Mouse (Mus musculus) liver, postnatal 0 days (tissue): ENCODE data around the gene Il12rb1. TPM values are rescaled to one million over a fixed set of nuclear protein-coding genes. Genes with fewer than 3 reads are reported as not detected.

ENCODE experiments used
- ATAC-seq: fragments of 200-750 bp; cut with Nextera tagmentation; 2 replicates; pipeline ENCODE4 v1.8.0; 2017; ENCODE audit warnings: mild to moderate bottlenecking, moderate library complexity
- DNase-seq: peaks from one replicate; pipeline ENCODE4 v3.0.0-alpha.2; 2016
- H3K27ac ChIP-seq: fragments of 300-500 bp; sonication (generic); 2 replicates; pipeline ENCODE4 v1.5.1; 2014; ENCODE audit warnings: antibody characterized with exemption, moderate library complexity, mild to moderate bottlenecking, low read depth
- H3K27me3 ChIP-seq: fragments of 300-500 bp; sonication (generic); 2 replicates; pipeline ENCODE4 v1.6.1; 2014; ENCODE audit warnings: low read length, control low read depth, mixed read lengths; ENCODE audit not compliant: insufficient read depth
- H3K36me3 ChIP-seq: fragments of 300-500 bp; sonication (generic); replicated peaks from 2 replicates; pipeline ENCODE4 v1.6.1; 2014; ENCODE audit warnings: mild to moderate bottlenecking, control low read depth, low read length, moderate library complexity, mixed read lengths; ENCODE audit not compliant: insufficient read depth
- H3K4me1 ChIP-seq: fragments of 300-500 bp; sonication (generic); 2 replicates; pipeline ENCODE4 v1.6.1; 2014; ENCODE audit warnings: antibody characterized with exemption, mild to moderate bottlenecking, control low read depth; ENCODE audit not compliant: insufficient read depth
- H3K4me2 ChIP-seq: fragments of 300-500 bp; sonication (generic); 2 replicates; pipeline ENCODE4 v1.6.1; 2014; ENCODE audit warnings: low read depth, mild to moderate bottlenecking, low read length, moderate library complexity, mixed read lengths
- H3K4me3 ChIP-seq: fragments of 300-500 bp; sonication (generic); 2 replicates; pipeline ENCODE4 v1.5.1; 2014; ENCODE audit warnings: low read depth, low read length
- H3K9ac ChIP-seq: fragments of 300-500 bp; sonication (generic); replicated peaks from 2 replicates; pipeline ENCODE4 v1.6.1; 2014; ENCODE audit warnings: mild to moderate bottlenecking, moderate library complexity
- H3K9me3 ChIP-seq: fragments of 300-500 bp; sonication (generic); 2 replicates; pipeline ENCODE4 v1.6.1; 2016; ENCODE audit warnings: mild to moderate bottlenecking, control low read depth, low read length, mixed read lengths
- CTCF ChIP-seq: sonication (generic); IDR thresholded peaks from 2 replicates; pipeline ENCODE4 v1.5.1; 2016; ENCODE audit warnings: antibody characterized with exemption, low read depth
- EP300 ChIP-seq: IDR thresholded peaks from 2 replicates; pipeline ENCODE4 v1.6.1; 2016; ENCODE audit warnings: antibody characterized with exemption, low read depth, mild to moderate bottlenecking
- WGBS: fragments of 180-500 bp; shearing (Covaris S2); extraction: QIAGEN DNeasy Blood & Tissue Kit; methylation state at CpG from one replicate; pipeline ENCODE4 v1.1.7; 2014; ENCODE audit not compliant: insufficient replicate concordance; 5-methylcytosine and 5-hydroxymethylcytosine counted together
- polyA plus RNA-seq: library from polyadenylated mRNA; unstranded; fragments of >200 nt; fragmentation: Nextera tagmentation; extraction: Ambion mirVana; gene quantifications from 2 replicates; pipeline ENCODE4 v1.2.1, GENCODE M21; 2015

Il12rb1 gene
- polyA plus RNA-seq, 1 experiment from 2014 or later, result 0.25 TPM

DNA sequence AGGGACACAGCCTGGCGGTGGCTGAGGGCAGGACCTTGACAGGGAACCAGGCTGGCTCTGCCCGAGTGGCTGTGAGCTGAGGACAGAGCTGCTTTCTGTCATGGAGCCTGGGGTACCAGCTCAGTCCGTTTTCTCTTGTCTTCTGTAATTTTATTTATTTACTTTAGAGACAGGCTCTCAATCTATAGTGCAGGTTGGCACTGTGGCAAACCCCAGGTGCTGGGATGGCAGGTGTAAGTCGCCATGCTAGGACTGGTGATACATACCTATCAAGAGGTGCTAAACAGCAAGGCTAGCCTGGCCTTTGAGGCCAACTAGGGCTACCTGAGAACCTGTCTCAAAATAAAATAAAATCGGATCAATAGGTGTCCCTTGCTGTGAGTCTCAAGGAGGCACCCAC is 47.8 kb downstream of the Il12rb1 start:
- Histone ChIP-seq H3K27me3 (peaks cover 4% of the 10 kb centered on the region; the same call in 1 of the 2 replicates), H3K4me3 (no peak overlapping the region), H3K27ac (no peak overlapping the region), H3K9ac (no peak overlapping the region), H3K9me3 (no peaks in the 10 kb centered on the region), H3K4me1 (peaks cover 8% of the 10 kb centered on the region), H3K36me3 (no peaks in the 10 kb centered on the region), H3K4me2 (no peak overlapping the region)
- no peak for ATAC-seq
- 67% methylated on average over 5 of the region's 5 CpGs for WGBS
- no peak for DNase-seq
- TF ChIP-seq CTCF (no peak), EP300 (no peak)

DNA sequence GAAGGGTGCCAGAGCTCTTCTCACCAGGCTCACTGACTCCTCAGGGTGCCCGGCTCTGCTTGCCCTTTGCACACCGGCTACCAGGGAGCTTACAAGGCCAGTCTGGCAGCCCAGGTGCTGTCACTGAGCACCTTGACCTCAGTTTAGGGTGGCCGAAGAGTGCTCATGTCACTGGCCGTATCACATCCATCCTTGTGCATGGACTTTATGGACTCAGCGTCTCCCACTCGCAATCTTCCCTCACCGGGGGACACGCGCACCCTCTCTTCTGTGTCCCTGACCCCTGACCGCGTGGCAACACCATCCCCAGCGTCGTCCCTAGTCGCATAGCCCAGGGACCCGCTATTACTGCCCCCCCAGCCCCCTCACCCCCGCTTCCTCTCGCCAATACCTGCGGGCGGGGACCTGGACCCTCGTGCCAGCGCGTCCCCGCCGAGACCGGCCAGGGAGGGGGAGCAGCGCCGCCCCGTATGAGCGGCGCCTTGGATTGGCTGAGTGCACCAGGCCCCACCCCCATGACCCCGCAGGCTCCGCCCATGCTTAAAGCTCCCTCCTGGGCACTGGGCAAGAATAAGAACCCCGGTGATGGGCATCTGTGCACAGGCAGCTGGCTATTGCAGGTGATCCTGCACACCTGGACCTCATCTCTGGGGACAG is 48.4 kb downstream of the Il12rb1 start:
- peak overlapping the region; percentile 38 for H3K4me3 ChIP-seq
- DNase-seq (peak; percentile 80), ATAC-seq (peak; percentile 83)
- no peaks in the 10 kb centered on the region for H3K9me3 ChIP-seq
- no peak overlapping the region; the same call in 1 of the 2 replicates for H3K9ac ChIP-seq
- peaks cover 10% of the 10 kb centered on the region for H3K27me3 ChIP-seq
- no peak for TF ChIP-seq CTCF
- no peak for TF ChIP-seq EP300
- no peak overlapping the region for H3K27ac ChIP-seq
- H3K4me2 ChIP-seq, result peak overlapping the region; percentile 75
- 11% methylated on average over 26 of the region's 33 CpGs for WGBS
- peaks cover 8% of the 10 kb centered on the region for H3K4me1 ChIP-seq
- no peaks in the 10 kb centered on the region for H3K36me3 ChIP-seq

DNA sequence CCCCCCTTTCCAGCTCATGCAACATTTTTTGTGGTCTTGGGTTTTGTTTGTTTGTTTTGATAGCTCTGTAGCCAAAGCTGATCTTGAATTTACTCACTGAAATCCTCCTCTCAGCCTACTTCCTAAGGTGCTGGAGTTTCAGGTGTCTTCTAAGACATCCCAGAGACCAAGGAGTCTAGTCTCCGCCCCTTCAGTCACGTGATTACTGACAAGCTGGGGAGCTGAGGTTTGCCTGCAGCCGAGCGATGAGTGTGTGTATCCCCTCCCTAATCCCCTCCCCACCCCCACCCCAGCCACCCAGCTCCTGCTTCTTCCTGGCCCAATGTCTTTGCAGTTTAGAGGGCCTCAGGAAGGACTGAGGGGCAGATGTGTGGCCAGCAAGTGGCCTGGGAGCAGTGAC is 49.3 kb downstream of the Il12rb1 start:
- Histone ChIP-seq H3K4me2 (no peak overlapping the region), H3K4me1 (peaks cover 8% of the 10 kb centered on the region), H3K9me3 (no peaks in the 10 kb centered on the region), H3K27ac (no peak overlapping the region), H3K9ac (no peak overlapping the region), H3K27me3 (peaks cover 18% of the 10 kb centered on the region), H3K4me3 (no peak overlapping the region), H3K36me3 (no peaks in the 10 kb centered on the region)
- no peak for DNase-seq
- TF ChIP-seq CTCF (no peak), EP300 (no peak)
- no peak for ATAC-seq
- whole genome bisulfite sequencing, result 49% methylated on average over 4 of the region's 4 CpGs

DNA sequence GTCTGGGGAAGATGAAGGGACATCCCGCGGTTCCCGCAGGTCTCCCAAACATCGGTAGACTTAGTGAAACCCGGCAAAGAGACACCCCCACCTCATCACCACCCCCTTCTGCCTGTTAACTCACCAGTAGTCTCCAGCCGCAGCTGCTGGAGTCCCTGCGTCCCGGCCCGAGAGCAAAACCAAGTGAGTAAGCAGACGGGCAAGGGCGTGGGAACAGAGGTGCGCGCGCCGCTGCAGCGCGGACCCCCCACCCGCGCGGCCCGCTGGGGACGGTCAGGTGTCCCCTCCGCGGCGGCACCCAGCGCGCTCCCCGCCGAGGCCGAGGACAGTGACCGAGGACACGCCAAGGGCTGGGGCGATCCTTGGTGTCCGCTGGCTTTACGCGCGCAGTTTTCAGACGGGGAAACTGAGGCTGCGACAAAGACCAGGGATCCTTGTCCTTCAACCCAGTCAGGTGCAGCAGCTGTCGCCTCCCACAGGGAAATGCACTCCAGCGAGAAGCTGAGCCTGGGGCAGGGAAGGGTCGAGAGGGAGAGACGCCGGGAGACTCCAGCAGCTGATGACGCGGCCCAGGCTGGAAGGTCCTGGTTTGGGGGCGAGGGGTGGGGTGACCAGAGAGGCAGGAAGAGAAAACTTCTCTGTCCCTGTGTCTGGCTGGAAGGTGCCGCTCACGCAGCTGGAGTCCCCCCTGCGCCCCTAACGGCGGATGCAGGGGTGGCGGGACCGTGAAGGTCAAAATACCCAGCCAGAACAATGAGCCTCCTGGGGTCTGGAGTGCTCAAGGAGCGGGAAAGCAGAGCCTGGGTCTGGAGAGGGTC is 54.8 kb downstream of the Il12rb1 start, which contains the start of gene Kcnn1:
Gene Kcnn1 (minus strand): TSS at position 435 of the 818 bp plus-strand sequence.
- WGBS, result under 1% methylated on average over 55 of the region's 55 CpGs
- Histone ChIP-seq H3K27me3 (peaks cover 42% of the 10 kb centered on the region), H3K9me3 (no peaks in the 10 kb centered on the region), H3K36me3 (0 out of 2 replicates have a peak, but pooled peaks cover 4% of the 10 kb centered on the region), H3K9ac (no peak within 1 kb of the TSS), H3K4me3 (peak within 1 kb of the TSS; percentile 64), H3K4me1 (peaks cover 37% of the 10 kb centered on the region), H3K4me2 (peak within 1 kb of the TSS; percentile 52), H3K27ac (no peak within 1 kb of the TSS)
- DNase-seq (peak; percentile 30), ATAC-seq (no peak)
- TF ChIP-seq CTCF (peak; percentile 39), EP300 (no peak)

DNA sequence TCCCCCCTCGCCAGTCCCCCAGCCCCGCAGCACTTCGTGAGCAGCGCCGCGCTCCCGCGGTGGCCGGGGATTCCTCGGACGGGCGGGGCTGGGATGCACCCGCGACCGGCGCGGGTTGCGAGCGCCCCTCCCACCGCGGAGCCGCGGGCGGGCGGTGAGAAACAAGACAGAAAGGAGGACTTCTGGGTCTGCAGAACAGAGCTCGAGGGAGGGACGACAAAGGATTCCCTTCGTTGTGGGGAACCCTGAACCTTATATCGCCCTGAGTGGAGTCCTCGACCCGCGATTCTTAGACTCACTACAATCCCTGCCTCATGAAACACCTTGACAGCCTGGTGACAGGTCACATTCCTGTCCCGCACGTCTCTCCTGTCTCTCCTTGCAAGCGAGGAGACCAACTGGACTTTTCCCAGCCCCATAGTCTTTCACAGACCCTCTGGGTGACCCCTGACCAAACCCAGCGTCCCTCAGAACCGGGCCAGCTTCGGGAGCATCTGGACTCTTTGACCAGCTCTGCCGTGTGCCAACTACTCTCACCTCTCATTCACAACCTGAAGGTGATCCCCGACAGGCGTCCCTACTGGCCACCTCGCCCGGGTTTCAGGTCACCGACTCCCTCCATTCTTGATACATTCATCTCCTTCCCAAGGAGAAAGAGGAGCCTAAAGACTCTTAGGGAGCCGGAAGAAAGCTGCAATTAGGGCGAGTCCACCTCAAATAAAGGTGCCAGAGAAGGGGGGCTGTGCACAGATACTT is 55.9 kb downstream of the Il12rb1 start:
- WGBS, result 2% methylated on average over 46 of the region's 46 CpGs
- peak overlapping the region; percentile 64 for H3K4me3 ChIP-seq

More for the DNA sequence above, 55.9 kb downstream of the Il12rb1 start:
- Histone ChIP-seq H3K9me3 (no peaks in the 10 kb centered on the region), H3K4me2 (peak overlapping the region; percentile 52), H3K27ac (no peak overlapping the region), H3K36me3 (peaks cover 7% of the 10 kb centered on the region; the same call in 1 of the 2 replicates), H3K9ac (no peak overlapping the region), H3K4me1 (peaks cover 48% of the 10 kb centered on the region), H3K27me3 (peaks cover 42% of the 10 kb centered on the region)
- DNase-seq (peak; percentile 17), ATAC-seq (no peak)
- TF ChIP-seq CTCF, result no peak
- no peak for TF ChIP-seq EP300
